Mouse (Mus musculus) lung, postnatal 0 days (tissue): ENCODE data around the gene Rhbdd1. TPM values are rescaled to one million over a fixed set of nuclear protein-coding genes. Genes with fewer than 3 reads are reported as not detected.

Experiments
- ATAC-seq: fragments of 200-750 bp; cut with Nextera tagmentation; 2 replicates; pipeline ENCODE4 v1.8.0; 2017; ENCODE audit warnings: moderate library complexity
- DNase-seq: peaks from one replicate; pipeline ENCODE4 v3.0.0-alpha.2; 2016; ENCODE audit warnings: low spot score
- H3K27ac ChIP-seq: fragments of 300-500 bp; sonication (generic); 2 replicates; pipeline ENCODE4 v1.5.1; 2014; ENCODE audit warnings: antibody characterized with exemption, mild to moderate bottlenecking, low read length, mixed read lengths
- H3K27me3 ChIP-seq: fragments of 300-500 bp; sonication (generic); replicated peaks from 2 replicates; pipeline ENCODE4 v1.6.1; 2014; ENCODE audit warnings: low read length, mixed read lengths; ENCODE audit not compliant: insufficient read depth
- H3K36me3 ChIP-seq: fragments of 300-500 bp; sonication (generic); 2 replicates; pipeline ENCODE4 v1.6.1; 2014; ENCODE audit warnings: low read length, mixed read lengths; ENCODE audit not compliant: insufficient read depth
- H3K4me1 ChIP-seq: fragments of 300-500 bp; sonication (generic); 2 replicates; pipeline ENCODE4 v1.6.1; 2014; ENCODE audit warnings: antibody characterized with exemption, low read depth, low read length, mixed read lengths; ENCODE audit not compliant: insufficient read depth
- H3K4me2 ChIP-seq: fragments of 300-500 bp; sonication (generic); replicated peaks from 2 replicates; pipeline ENCODE4 v1.6.1; 2014; ENCODE audit warnings: low read depth, mild to moderate bottlenecking, low read length, moderate library complexity, mixed read lengths
- H3K4me3 ChIP-seq: fragments of 300-500 bp; sonication (generic); 2 replicates; pipeline ENCODE4 v1.5.1; 2014; ENCODE audit warnings: low read depth, low read length
- H3K9ac ChIP-seq: fragments of 300-500 bp; sonication (generic); replicated peaks from 2 replicates; pipeline ENCODE4 v1.6.1; 2014; ENCODE audit warnings: low read depth, mild to moderate bottlenecking
- H3K9me3 ChIP-seq: fragments of 300-500 bp; sonication (generic); 2 replicates; pipeline ENCODE4 v1.6.1; 2016; ENCODE audit warnings: low read length, mixed read lengths
- CTCF ChIP-seq: IDR thresholded peaks from 2 replicates; pipeline ENCODE4 v1.5.1; 2016; ENCODE audit warnings: antibody characterized with exemption, mild to moderate bottlenecking
- EP300 ChIP-seq: IDR thresholded peaks from 2 replicates; pipeline ENCODE4 v1.6.1; 2016; ENCODE audit warnings: antibody characterized with exemption, mild to moderate bottlenecking, control low read depth
- WGBS: fragments of 180-500 bp; shearing (Covaris S2); extraction: QIAGEN DNeasy Blood & Tissue Kit; methylation state at CpG from one replicate; pipeline ENCODE4 v1.1.7; 2014; 5-methylcytosine and 5-hydroxymethylcytosine counted together
- polyA plus RNA-seq: library from polyadenylated mRNA; unstranded; fragments of >200 nt; fragmentation: Nextera tagmentation; extraction: Ambion mirVana; gene quantifications from 2 replicates; pipeline ENCODE4 v1.2.1, GENCODE M21; 2015

Rhbdd1 gene
- polyA plus RNA-seq, 1 experiment from 2014 or later, result 7.8 TPM

DNA sequence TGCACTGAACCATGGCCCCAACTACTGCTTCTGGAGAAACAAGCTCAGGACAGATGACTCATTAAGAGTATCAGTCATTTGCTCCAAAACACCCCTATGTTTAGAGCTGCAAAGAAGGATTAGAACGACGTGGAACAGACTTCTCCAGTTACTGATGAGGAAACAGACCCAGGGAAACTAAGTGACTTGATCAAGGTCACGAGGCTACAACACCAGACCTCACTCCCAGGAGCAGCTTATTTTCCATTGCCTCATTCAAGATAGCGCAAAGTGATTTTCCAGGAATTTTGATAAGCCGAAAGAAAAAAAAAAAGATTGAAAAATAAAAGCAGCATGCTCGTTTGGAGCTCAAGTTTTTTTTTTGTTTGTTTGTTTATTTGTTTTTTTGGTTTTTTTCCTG, 34.4 kb upstream of the Rhbdd1 start:
- H3K27ac ChIP-seq, result no peak overlapping the region
- H3K4me2 ChIP-seq, result no peak overlapping the region

DNA sequence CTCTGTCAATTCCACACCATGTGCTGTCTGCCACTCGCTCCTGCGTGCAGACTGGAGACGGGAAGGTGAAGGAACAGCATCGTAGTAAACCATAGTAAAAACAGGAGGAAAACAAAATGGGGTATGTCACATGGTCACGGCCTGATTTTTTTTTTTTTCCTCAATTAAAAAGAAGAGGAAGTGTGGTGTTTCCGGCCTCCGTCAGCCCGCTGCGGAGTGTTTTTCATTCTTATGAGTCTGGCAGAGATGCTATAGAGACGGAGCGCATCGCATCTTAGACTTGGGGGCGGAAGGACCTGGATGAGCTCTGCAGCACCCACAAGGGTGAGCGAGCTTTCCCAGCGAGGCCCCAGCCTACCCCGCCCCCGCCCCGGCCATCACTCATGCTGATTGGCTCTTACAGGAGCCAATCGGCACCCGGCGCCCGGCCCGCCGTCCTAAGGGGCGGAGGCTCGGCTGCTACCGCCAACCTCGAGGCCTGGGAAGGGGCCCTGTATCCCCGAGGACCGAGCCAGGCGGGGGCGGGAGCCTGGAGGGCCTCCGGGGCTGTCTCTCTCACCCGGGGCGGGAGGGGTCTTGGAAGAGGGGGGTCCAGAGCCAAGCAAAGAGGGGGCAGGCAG, 33.1 kb upstream of the Rhbdd1 start:
- peak; percentile 97 for ATAC-seq
- DNase-seq, result peak; percentile 91
- peak overlapping the region; percentile 61 for H3K4me3 ChIP-seq
- peak overlapping the region; percentile 89 for H3K4me2 ChIP-seq
- no peaks in the 10 kb centered on the region for H3K9me3 ChIP-seq
- peaks cover 20% of the 10 kb centered on the region; the same call in 1 of the 2 replicates for H3K4me1 ChIP-seq
- H3K36me3 ChIP-seq, result no peaks in the 10 kb centered on the region
- H3K27ac ChIP-seq, result peak overlapping the region; percentile 96
- 4% methylated on average over 35 of the region's 35 CpGs for WGBS
- no peaks in the 10 kb centered on the region for H3K27me3 ChIP-seq
- TF ChIP-seq CTCF (no peak), EP300 (no peak)
- peak overlapping the region; percentile 69 for H3K9ac ChIP-seq

More for the DNA sequence above, 34.4 kb upstream of the Rhbdd1 start:
- WGBS, result 62% methylated on average over 6 of the region's 6 CpGs
- Histone ChIP-seq H3K4me3 (no peak overlapping the region), H3K4me1 (peaks cover 9% of the 10 kb centered on the region; the same call in 1 of the 2 replicates), H3K27me3 (no peaks in the 10 kb centered on the region), H3K9me3 (no peaks in the 10 kb centered on the region), H3K36me3 (peaks cover under 1% of the 10 kb centered on the region; the same call in 1 of the 2 replicates), H3K9ac (no peak overlapping the region)
- ATAC-seq, result no peak
- no peak for DNase-seq
- TF ChIP-seq EP300 (no peak), CTCF (no peak)

DNA sequence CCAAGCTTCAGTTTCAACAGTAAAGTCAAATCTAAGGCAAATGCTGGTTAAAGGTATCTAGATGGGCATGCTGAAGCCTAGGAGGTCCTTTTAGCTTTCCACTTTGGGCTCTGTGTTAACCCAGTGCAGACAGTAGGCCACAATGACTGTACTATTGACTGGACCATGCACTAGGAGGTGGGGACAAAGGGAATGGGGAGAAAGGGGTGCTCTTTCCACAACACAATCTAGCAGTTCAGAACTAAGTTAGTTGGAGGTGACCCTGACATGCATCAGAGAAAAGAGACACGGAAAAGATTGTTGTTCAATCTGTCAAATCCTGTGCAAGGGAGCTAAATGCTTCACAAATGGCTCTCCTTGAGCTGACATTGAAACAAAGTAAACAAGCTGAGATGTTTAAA, 32.4 kb upstream of the Rhbdd1 start:
- H3K27ac ChIP-seq, result peak overlapping the region; percentile 96
- H3K4me1 ChIP-seq, result peaks cover 24% of the 10 kb centered on the region; the same call in 1 of the 2 replicates
- peak overlapping the region; percentile 89 for H3K4me2 ChIP-seq
- no peaks in the 10 kb centered on the region for H3K36me3 ChIP-seq
- H3K9me3 ChIP-seq, result no peaks in the 10 kb centered on the region
- peak; percentile 35 for DNase-seq
- H3K27me3 ChIP-seq, result no peaks in the 10 kb centered on the region
- peak overlapping the region; percentile 69 for H3K9ac ChIP-seq
- TF ChIP-seq EP300 (no peak), CTCF (no peak)
- ATAC-seq, result peak; percentile 8; the same call in 1 of the 2 replicates
- peak overlapping the region; percentile 61 for H3K4me3 ChIP-seq
- 14% methylated on average over 1 of the region's 1 CpGs for WGBS

DNA sequence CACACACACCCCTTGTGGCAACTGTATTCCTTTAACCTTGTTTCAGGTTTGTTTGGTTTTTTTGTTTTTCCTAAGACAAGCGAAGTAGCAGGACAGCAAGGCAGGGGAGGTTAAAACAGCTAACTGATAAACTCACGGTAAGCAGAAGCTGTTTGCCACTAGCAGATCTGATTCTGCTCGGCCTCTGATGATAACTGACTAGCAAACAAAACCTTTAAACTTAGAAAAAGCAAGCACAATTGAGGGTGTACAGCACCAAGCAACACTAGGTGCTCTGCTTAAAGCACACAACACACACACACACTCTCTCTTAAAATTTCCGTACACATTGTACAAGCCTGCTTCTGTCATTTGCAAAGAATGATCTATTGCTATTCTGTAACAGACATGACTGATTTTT, 31.8 kb upstream of the Rhbdd1 start:
- Histone ChIP-seq H3K9ac (no peak overlapping the region; the same call in 1 of the 2 replicates), H3K4me3 (peak overlapping the region; percentile 61), H3K27ac (peak overlapping the region; percentile 96), H3K4me1 (peaks cover 29% of the 10 kb centered on the region; the same call in 1 of the 2 replicates), H3K36me3 (no peaks in the 10 kb centered on the region), H3K27me3 (no peaks in the 10 kb centered on the region), H3K9me3 (no peaks in the 10 kb centered on the region), H3K4me2 (peak overlapping the region; percentile 89)
- TF ChIP-seq CTCF (no peak), EP300 (no peak)
- no peak for ATAC-seq
- 15% methylated on average over 4 of the region's 4 CpGs for WGBS
- no peak for DNase-seq

DNA sequence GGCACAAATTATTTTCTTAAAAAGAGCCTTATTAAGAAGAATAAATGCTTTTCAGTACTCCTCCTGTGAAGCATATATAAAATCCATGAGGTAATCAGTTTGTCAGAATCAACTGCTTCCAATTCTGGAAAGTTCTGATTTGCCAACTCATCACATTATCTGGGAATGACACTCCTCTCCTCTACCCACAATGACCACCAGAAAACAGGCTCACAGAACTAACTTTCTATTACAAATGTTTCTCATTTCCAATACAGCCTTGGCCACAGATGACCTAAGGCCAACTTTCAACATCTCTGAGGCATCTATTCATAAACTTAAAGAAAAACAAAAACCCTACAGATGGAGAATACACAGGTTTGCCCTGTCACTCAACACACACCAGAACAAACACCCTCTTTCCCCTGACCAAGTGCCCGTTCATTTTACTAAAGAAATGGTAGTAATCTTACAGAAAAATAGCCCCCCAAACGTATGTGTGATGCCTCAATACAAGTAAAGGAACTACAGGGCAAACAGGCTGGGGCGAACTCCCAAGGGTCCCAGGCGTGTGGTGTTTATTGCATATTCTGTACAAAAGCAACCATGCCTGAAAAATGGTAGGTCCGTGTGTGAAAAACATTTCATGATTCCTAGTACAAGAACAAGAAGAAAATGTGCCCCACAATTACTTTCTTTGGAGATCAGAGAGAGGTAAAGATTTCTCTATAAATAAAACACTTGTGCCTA, 30.6 kb upstream of the Rhbdd1 start:
- ATAC-seq (no peak), DNase-seq (peak; percentile 31)
- WGBS, result 14% methylated on average over 5 of the region's 5 CpGs
- Histone ChIP-seq H3K27me3 (no peaks in the 10 kb centered on the region), H3K9me3 (no peaks in the 10 kb centered on the region), H3K4me1 (peaks cover 31% of the 10 kb centered on the region; the same call in 1 of the 2 replicates), H3K9ac (no peak overlapping the region), H3K4me2 (peak overlapping the region; percentile 89), H3K4me3 (peak overlapping the region; percentile 61), H3K27ac (peak overlapping the region; percentile 28; the same call in 1 of the 2 replicates), H3K36me3 (no peaks in the 10 kb centered on the region)
- TF ChIP-seq EP300, result no peak
- TF ChIP-seq CTCF, result no peak

DNA sequence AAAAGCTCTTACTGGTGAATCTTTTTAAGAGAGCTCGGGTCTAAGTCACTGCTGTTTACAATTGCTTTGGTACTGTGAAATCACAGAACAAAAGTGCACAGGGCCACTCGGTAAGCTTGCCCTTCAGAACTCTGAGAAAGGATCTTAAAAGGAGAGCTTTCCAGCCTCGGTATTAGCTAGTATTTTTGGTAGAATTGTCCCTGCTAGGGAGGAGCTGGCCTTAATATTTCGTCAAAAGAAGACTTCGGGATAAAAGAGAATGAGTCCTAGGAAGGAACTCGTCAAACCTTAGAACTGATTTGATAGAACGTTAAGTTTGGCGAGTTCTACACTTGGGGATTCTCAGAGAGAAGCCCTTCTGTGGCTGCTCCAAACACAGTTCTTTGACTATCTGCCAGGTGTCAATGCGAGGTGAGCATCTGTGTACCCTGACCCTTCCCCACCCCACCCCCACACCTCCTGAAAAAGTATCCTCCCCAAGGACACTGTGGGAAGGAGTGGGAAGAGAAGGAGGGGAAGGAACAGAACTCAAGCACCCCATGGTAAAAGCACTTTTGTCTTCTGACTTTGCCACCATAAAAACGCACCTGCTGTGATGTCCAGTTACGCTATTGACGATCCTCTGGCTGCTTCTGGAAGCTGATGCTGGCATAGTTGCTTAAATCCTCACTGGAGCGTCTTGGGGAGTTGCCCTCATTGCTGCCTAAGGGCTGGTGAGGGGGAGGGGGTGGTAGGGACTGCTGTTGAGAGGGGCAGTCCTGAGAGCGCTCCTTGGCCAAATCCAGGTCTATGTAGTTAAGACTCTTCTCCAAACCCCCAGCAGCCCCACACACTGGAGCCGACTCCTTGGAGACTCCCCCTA, 29.8 kb upstream of the Rhbdd1 start:
- H3K27me3 ChIP-seq, result no peaks in the 10 kb centered on the region
- TF ChIP-seq EP300, result no peak
- TF ChIP-seq CTCF, result no peak
- peak overlapping the region; percentile 89 for H3K4me2 ChIP-seq
- H3K27ac ChIP-seq, result 0 out of 2 replicates have a peak overlapping the region, but pooled peaks have one; percentile 28
- ATAC-seq (no peak), DNase-seq (peak; percentile 32)
- H3K9ac ChIP-seq, result no peak overlapping the region
- H3K4me3 ChIP-seq, result peak overlapping the region; percentile 61
- 13% methylated on average over 15 of the region's 15 CpGs for WGBS
- H3K4me1 ChIP-seq, result peaks cover 31% of the 10 kb centered on the region; the same call in 1 of the 2 replicates
- H3K36me3 ChIP-seq, result no peaks in the 10 kb centered on the region
- no peaks in the 10 kb centered on the region for H3K9me3 ChIP-seq
